Mouse (Mus musculus) fat pad, adult 2 months (tissue): Measurements from ENCODE around the gene Aox4.

ENCODE experiments used
- DNase-seq: peaks from one replicate; pipeline ENCODE4 v3.0.0-alpha.2; 2011; ENCODE audit warnings: low read depth, low spot score; ENCODE audit errors: extremely low read depth

Gene Aox4

DNA sequence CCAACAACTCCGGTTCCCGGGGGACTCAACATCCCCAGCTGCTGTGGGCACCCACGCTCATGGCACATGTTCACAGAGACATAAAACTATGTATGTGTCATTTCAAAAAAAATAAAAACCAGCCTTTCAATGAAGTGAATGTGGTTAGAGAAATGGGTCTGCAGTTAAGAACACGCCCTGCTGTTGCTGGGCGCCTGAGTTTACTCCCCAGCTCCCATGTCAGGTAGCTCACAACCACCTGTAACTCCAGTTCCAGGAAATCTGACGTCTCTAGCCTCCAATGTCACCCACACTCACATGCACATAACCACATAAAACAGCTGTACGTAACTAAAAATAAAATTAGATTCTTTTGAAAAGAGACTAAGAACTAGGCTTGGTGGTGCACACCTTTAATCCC, 90.9 kb downstream of the Aox4 start:
- no peak for DNase-seq

DNA sequence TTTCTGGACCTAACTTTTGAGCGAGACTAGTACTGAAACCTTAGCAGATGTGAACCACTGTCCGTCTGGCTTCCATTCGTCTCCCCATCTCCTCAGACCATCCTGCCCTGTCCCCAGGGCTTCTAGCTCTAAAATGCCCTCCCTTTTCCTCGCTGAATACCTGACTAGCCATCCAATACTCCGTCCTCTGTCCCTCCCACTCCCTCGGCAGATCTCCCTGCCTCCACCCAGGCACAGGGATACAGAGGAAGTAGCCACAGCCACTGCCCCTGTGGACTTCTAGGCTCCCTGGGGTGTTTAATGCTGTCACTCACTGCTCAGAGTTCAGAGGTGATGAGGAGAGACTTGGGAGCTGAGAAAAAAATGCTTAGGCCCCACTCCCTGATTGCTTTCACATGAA, 91.8 kb downstream of the Aox4 start:
- no peak for DNase-seq

DNA sequence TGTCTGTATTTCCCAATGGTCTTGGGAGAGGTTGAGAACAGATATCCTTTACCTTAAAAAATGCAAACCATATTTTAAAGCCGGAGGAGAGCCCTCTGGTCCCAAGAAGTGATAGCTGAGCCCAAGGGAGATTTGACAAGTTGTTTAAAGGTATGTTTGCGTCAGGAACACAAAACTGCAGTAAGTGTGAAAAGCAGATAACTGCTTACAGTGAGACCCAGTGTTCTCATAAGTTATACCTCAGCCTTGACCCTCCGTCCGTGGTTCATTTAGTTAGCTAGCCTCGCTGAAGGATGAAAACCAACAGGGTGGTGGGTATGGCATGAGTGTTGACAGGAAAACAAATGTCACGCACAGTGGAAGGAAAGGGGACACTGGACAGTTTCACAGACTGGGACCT, 92.8 kb downstream of the Aox4 start:
- no peak for DNase-seq

DNA sequence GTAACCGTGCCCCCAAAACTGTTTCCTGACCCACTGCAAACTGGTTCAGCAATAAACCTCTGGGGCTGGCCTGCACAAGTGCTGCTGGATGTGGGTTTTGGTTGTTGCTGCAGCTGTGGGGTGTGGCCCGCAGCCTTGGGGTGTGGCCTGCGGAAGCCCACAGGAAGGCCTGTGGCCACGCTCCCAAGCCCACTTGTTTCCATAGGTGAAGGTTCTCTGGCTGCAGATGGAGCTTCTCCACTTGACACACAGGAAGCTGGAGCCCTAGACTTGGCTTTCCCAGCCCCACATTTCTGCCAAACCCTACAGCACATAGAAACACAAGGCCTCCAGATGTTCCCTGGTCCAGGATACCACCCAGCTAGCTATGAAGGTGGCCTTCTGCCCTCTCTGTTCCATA, 93.5 kb downstream of the Aox4 start:
- DNase-seq, result no peak

DNA sequence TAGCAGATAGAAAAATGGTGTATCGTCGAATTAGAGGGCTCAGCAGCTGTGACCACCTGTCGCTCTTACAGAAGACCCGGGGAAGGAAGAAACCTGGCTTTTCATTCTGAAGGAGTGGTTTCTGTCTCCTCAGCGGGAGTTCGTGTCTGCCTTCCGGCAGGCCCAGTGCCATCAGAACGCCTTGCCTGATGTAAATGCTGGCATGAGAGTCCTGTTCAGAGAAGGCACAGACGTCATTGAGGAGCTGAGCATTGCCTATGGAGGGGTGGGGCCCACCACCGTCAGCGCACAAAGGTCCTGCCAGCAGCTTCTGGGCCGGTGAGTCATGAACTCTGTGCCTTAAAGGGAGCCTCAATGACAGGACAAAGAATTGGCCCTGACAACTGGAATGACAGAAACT, 94.1 kb downstream of the Aox4 start:
- no peak for DNase-seq

DNA sequence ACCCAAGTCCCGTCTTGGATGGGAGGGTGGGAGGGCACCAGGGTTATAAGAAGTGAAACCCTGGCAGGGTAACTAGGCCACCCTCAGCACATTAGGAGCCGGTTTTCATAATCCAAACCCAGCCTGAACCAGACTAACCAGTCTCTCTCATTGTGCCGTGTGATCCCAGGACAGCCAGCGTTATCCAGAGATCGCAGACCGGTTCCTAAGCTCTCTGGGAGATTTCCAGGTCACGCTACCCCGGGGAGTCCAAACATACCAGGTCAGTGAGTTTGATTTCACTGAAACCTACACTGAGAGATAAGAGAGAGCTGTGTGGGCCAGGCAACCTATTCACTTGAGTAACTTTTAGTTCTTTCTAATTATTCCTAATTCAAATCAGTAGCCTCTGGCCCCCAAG, 97.0 kb downstream of the Aox4 start:
- peak; percentile 90 for DNase-seq

DNA sequence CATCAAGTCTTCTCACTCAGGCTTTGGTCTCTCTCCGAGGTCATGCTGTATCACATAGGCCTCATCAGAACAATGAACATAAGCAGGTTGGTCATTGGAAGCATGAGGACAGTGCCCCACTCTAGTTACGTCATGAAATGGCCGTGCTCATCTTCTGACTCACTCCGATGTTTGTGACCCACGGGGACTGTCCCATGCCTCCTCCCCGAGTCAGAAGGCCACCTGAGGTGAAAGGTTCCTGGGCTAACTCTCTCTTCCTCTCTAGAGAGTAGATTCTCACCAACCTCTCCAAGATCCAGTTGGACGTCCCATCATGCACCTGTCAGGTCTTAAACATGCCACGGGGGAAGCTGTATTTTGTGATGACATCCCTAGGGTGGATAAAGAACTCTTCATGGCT, 98.4 kb downstream of the Aox4 start:
- no peak for DNase-seq

DNA sequence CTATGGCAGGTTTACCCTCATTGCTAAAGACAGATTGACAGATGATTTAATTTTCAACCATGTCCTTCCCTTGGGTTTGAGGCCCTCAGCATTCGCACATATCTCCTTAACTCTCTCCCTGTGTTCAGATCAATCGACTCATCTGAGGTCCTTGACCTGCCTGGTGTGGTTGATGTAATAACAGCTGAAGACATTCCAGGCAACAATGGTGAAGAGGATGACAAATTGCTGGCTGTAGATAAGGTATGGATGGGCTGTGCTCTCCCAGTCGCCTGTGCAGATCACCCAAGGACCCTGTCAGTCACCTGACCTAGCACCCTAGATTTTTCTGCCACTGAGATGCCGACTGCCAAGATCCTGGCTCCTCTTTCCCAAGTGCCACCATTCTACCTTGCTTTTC, 99.7 kb downstream of the Aox4 start:
- no peak for DNase-seq

DNA sequence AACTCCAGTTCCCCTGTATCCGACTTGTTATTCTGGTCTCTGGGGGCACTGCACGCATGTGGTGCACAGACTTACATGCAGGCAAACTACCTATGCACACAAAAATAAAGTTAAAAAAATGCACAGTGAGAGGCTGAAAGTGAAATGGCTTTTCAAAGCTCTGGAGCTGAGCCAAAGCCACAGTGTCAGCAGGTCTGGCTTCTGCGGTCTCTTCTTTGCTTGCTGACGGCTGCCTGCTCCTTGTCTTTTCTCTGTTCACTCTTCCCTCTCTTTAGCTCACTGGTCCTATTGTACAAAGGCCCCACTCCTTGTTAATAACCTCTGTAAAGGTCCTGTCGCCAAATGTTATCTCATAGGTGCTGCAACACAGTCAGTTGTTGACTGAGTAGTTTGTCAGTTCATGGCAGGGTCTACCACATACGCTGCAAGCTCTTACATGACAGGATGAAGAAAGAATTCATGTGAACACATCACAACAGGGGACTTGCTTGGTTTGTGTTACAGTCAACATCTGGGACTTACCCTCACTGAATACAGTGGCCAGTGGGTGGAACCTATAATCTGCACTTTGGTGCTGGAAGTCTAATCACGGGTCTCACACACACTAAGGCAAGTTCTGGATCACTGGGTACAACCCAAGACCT, 101.1 kb downstream of the Aox4 start:
- DNase-seq, result no peak

DNA sequence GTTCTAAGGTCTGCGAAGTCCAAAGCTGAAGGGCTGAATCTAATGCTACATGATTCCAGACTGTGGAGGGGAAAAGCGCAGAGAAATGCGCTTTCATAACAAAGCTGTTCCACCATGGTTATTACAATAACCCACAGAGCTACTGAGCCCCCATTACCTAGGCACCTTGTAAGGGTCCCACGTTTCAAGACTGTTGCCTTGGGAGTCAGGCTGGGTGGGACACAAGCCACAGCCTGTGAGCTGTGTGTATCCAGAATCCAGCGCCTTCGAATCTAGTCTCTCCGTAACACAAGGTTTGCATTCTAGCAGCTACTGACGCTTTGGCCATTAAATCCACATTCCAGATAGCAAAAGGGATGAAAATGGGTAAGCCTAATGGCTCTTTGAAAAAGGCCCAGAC, 103.0 kb downstream of the Aox4 start:
- no peak for DNase-seq

DNA sequence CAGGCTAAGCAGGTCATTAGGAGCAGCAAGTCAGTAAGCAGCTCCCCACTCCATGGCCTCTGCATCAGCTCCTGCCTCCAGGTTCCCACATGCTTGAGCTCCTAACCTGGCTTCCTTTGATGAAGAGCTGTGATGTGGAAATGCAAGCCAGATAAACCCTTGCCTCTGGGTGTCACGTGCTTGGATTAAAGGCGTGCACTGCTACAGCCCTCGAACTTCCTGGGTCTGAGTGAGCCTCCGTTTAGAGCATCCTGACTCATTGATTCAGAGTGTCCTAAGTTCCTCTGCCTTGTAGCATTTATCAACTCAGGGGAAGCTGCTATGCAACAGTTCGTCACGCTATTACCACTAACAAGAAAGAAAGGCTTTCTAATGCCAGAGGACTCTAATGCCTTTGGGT, 105.3 kb downstream of the Aox4 start:
- DNase-seq, result no peak
